Mouse (Mus musculus): ENCODE data around the gene Slc35f2. TPM values are rescaled to one million over a fixed set of nuclear protein-coding genes. Genes with fewer than 3 reads are reported as not detected.

The Slc35f2 gene
- total and polyA plus RNA-seq, 3 experiments, result not detected

DNA sequence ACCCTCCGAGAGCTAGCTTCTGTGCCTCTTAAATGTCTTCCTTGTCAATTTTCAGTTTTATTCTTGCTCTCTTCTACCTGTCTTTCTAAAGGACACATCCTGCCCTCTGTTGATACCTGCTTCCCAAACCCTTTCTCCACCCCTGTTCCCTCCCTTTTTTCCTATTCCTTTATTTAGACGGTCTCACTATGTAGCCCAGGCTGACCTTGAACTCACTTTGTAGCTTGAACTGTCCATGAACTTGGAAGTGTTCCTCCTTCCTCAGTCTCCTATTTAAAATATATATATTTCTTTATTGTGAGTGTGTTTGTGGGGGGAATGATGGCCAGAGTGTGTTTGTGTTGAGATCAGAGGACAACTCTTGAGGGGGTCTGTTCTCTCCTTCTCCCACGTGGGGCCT lies 25.0 kb downstream of the Slc35f2 start:
- Histone ChIP-seq H3K9ac (ENCODE audit: control insufficient read depth, low read depth, low read length, poor library complexity, severe bottlenecking) (no peak overlapping the region), H3K79me2 (ENCODE audit: control insufficient read depth, insufficient read depth, low read length, poor library complexity) (no peaks in the 10 kb centered on the region), H3K36me3 (ENCODE audit: control insufficient read depth in 1 of 2, insufficient read depth in 2 of 2, low read length in 2 of 2) (no peaks in the 10 kb centered on the region), H3K9me3 (replicated peaks; ENCODE audit: insufficient read depth, low read length) (no peaks in the 10 kb centered on the region), H3K27ac (ENCODE audit: control insufficient read depth, low read depth, low read length) (no peak overlapping the region), H3K4me3 (ENCODE audit: control insufficient read depth in 1 of 2, insufficient read depth in 1 of 2, low read depth in 2 of 2, low read length in 2 of 2) (no peak overlapping the region), H3K27me3 (ENCODE audit: control insufficient read depth in 1 of 2, insufficient read depth in 2 of 2, low read length in 2 of 2) (no peaks in the 10 kb centered on the region; a peak in 1 of 4 replicates), H3K4me1 (ENCODE audit: control insufficient read depth in 1 of 2, insufficient read depth in 2 of 2, low read length in 2 of 2) (no peaks in the 10 kb centered on the region)
- no peak for DNase-seq (ENCODE audit: low read depth, low spot score)
- no peak for TF ChIP-seq POLR2A (IDR thresholded peaks at IDR 0.05; ENCODE audit: control insufficient read depth in 1 of 2, insufficient read depth in 1 of 2, low read depth in 1 of 2, low read length in 2 of 2, poor library complexity in 1 of 2)
- TF ChIP-seq TAL1 (IDR thresholded peaks at IDR 0.05; ENCODE audit: low read length), result no peak
- no peak for TF ChIP-seq SIN3A (IDR thresholded peaks at IDR 0.05; ENCODE audit: low read length)
- TF ChIP-seq MXI1 (IDR thresholded peaks at IDR 0.05; ENCODE audit: low read depth, low read length), result no peak
- TF ChIP-seq MYB (IDR thresholded peaks at IDR 0.05; ENCODE audit: low read depth, low read length), result no peak
- TF ChIP-seq EP300 (IDR thresholded peaks at IDR 0.05; ENCODE audit: low read depth in 1 of 2, low read length in 2 of 2), result no peak
- no peak for TF ChIP-seq ELF1 (IDR thresholded peaks at IDR 0.05; ENCODE audit: low read depth, low read length)
- TF ChIP-seq HCFC1 (IDR thresholded peaks at IDR 0.05; ENCODE audit: low read depth, low read length), result no peak
- TF ChIP-seq CTCF (IDR thresholded peaks at IDR 0.05 in 2 of 3, conservative IDR thresholded peaks at IDR 0.05 in 1 of 3; ENCODE audit: control insufficient read depth in 1 of 3, insufficient read depth in 1 of 3, low read depth in 2 of 3, low read length in 3 of 3, poor library complexity in 1 of 3, severe bottlenecking in 1 of 3), result no peak
- TF ChIP-seq RAD21 (IDR thresholded peaks at IDR 0.05; ENCODE audit: low read depth, low read length), result no peak
- no peak for TF ChIP-seq CHD1 (IDR thresholded peaks at IDR 0.05; ENCODE audit: low read depth, low read length)
- TF ChIP-seq MAX (IDR thresholded peaks at IDR 0.05; ENCODE audit: low read length), result no peak
- TF ChIP-seq ZKSCAN1 (IDR thresholded peaks at IDR 0.05; ENCODE audit: low read depth, low read length), result no peak
- TF ChIP-seq TBP (IDR thresholded peaks at IDR 0.05; ENCODE audit: low read depth, low read length), result no peak
- no peak for TF ChIP-seq POLR2AphosphoS5 (IDR thresholded peaks at IDR 0.05; ENCODE audit: borderline replicate concordance, low read depth, low read length)
- TF ChIP-seq KAT2A (conservative IDR thresholded peaks at IDR 0.05; ENCODE audit: low read depth, low read length), result no peak
- TF ChIP-seq E2F4 (IDR thresholded peaks at IDR 0.05; ENCODE audit: borderline replicate concordance, low read depth, low read length), result no peak
- no peak for TF ChIP-seq GATA1 (IDR thresholded peaks at IDR 0.05; ENCODE audit: low read depth, low read length)

DNA sequence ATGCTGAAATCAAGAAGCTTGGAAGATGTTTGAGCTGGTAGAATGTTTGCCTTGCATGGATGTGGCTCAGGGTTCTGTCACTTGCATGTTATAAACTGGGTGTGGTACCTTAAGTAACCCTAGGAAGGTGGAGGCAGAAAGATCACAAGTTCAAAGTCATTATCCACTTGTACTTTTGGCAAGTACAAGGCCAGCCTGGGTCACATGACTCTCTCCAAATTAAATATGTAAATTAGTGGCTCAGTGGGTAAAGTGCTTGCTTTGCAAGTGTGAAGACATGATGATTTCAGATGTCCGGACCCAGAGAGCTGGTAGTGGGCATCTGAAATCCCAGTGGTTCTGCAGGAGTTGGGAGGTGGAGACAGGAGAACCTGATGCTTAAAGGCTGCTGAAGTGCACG lies 25.8 kb downstream of the Slc35f2 start:
- Histone ChIP-seq H3K4me3 (ENCODE audit: control insufficient read depth in 1 of 2, insufficient read depth in 1 of 2, low read depth in 2 of 2, low read length in 2 of 2) (no peak overlapping the region), H3K27me3 (ENCODE audit: control insufficient read depth in 1 of 2, insufficient read depth in 2 of 2, low read length in 2 of 2) (no peaks in the 10 kb centered on the region; a peak in 1 of 4 replicates), H3K79me2 (ENCODE audit: control insufficient read depth, insufficient read depth, low read length, poor library complexity) (no peaks in the 10 kb centered on the region), H3K27ac (ENCODE audit: control insufficient read depth, low read depth, low read length) (no peak overlapping the region), H3K9me3 (replicated peaks; ENCODE audit: insufficient read depth, low read length) (no peaks in the 10 kb centered on the region), H3K36me3 (ENCODE audit: control insufficient read depth in 1 of 2, insufficient read depth in 2 of 2, low read length in 2 of 2) (no peaks in the 10 kb centered on the region), H3K9ac (ENCODE audit: control insufficient read depth, low read depth, low read length, poor library complexity, severe bottlenecking) (no peak overlapping the region), H3K4me1 (ENCODE audit: control insufficient read depth in 1 of 2, insufficient read depth in 2 of 2, low read length in 2 of 2) (no peaks in the 10 kb centered on the region)
- TF ChIP-seq MEF2A (IDR thresholded peaks at IDR 0.05; ENCODE audit: extremely low read depth, insufficient replicate concordance, low read depth, low read length, poor library complexity, severe bottlenecking), result no peak
- DNase-seq (ENCODE audit: low read depth, low spot score), result no peak
